Mouse (Mus musculus): Measurements from ENCODE around the gene Man2a1.
"Not testable (repeated sequence)": the region's sequence is repeated elsewhere in the genome, so short reads cannot be mapped to it uniquely, and the experiment has no call there.

DNA sequence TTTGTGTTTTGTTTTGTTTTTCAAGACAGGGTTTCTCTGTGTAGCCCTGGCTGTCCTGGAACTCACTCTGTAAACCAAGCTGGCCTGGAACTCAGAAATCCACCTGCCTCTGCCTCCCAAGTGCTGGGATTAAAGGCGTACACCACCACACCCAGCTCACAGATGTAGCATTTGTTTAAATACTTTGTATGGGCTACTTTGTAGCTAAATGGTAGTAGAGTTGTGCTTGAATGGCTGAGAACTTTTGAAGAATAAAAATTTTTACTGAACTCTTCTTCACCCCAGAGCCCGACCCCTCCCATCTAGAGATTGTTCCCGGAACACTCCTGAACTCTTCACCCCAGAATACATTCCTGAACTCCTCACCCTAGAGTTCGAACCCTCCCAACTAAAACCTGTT is 162.1 kb downstream of the Man2a1 start:
- TF ChIP-seq CTCF (IDR thresholded peaks at IDR 0.05; ENCODE audit: control insufficient read depth, insufficient read depth, insufficient replicate concordance, low read depth, low read length); POLR2A (IDR thresholded peaks at IDR 0.05; ENCODE audit: control insufficient read depth, low read depth, low read length): not testable (repeated sequence)

All from testis, adult 2 months (tissue).